Comparison of ENCODE assay signal across 10 mouse cellular contexts in the genomic region with DNA sequence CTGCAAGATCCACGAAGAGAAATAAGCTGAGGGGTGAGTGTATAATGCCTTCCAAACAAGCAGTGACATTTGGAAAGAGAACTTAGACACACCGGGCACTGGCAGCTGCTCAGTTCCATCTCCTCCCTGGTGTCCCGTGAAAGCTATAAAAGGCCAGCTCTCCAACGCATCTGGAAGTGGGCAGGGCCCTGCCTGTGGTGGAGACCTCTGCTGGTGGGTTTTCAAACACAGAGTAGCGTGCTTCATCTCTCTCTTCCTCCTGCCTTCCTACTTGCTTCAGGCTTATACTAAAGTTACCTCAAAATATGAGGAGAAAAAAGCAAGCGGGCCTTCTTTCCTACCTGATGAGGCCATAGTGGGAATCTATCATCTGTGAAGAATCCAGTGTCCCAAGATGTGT.
A peak's percentile ranks its signal among the peaks of the same experiment; 100 is the strongest.
DNase-seq lines count a peak whose midpoint lies in the region; ATAC-seq and TF ChIP-seq lines count a peak whose summit lies in the region.
"Had no signal": no experiment of that assay in that cellular context is flagged by ENCODE, and none has a peak within 500 bp of the region (broad histone marks: within the 10 kb centered on the region; RNA-seq: fewer than 3 reads in every experiment).

No protein-coding gene starts in this region.

- TF ChIP-seq CTCF in midbrain, postnatal 0 days (IDR thresholded peaks at IDR 0.05): peak; percentile 58; the same call in 1 of the 2 replicates

- WGBS in midbrain, postnatal 0 days: 41% methylated on average over 6 of the region's 6 CpGs
- WGBS in midbrain, embryonic 16.5 days: 40% methylated on average over 6 of the region's 6 CpGs

- no peak overlapping the region for H3K4me3 ChIP-seq in midbrain, postnatal 0 days (ENCODE audit: low read depth, low read length)
- H3K4me3 ChIP-seq in midbrain, embryonic 16.5 days (ENCODE audit: low read depth, low read length): no peak overlapping the region
- H3K4me3 ChIP-seq: embryonic facial prominence, embryonic 15.5 days had no signal

- no peaks in the 10 kb centered on the region for H3K27me3 ChIP-seq in midbrain, postnatal 0 days (ENCODE audit: insufficient read depth, low read length)
- H3K27me3 ChIP-seq in midbrain, embryonic 16.5 days (ENCODE audit: control insufficient read depth, insufficient read depth, low read depth, low read length): no peaks in the 10 kb centered on the region
- H3K27me3 ChIP-seq: embryonic facial prominence, embryonic 15.5 days had no signal

- DNase-seq in midbrain, postnatal 0 days (ENCODE audit: low spot score): no peak
- DNase-seq in adrenal gland, postnatal 25 days: peak; percentile 11
- peak; percentile 52 for DNase-seq in gastrocnemius, postnatal 10 days
- DNase-seq in kidney, postnatal 10 days: peak; percentile 63
- no peak for DNase-seq in layer of hippocampus, adult 9-11 months
- no peak for DNase-seq in right cerebral cortex, postnatal 4 days

- no peak overlapping the region for H3K4me2 ChIP-seq in midbrain, postnatal 0 days (ENCODE audit: low read depth, low read length, poor library complexity, severe bottlenecking)
- no peak overlapping the region for H3K4me2 ChIP-seq in midbrain, embryonic 16.5 days (ENCODE audit: low read length)
- H3K4me2 ChIP-seq: embryonic facial prominence, embryonic 15.5 days had no signal

- H3K27ac ChIP-seq in midbrain, postnatal 0 days (ENCODE audit: low read depth, low read length): no peak overlapping the region
- no peak overlapping the region for H3K27ac ChIP-seq in midbrain, embryonic 16.5 days (ENCODE audit: low read length)
- H3K27ac ChIP-seq: embryonic facial prominence, embryonic 15.5 days; macrophage had no signal

- H3K9ac ChIP-seq in midbrain, postnatal 0 days (replicated peaks; ENCODE audit: low read length, poor library complexity, severe bottlenecking): no peak overlapping the region
- no peak overlapping the region for H3K9ac ChIP-seq in midbrain, embryonic 16.5 days (ENCODE audit: low read depth, low read length)
- H3K9ac ChIP-seq: embryonic facial prominence, embryonic 15.5 days had no signal

- ATAC-seq in midbrain, postnatal 0 days (ENCODE audit: low FRiP score): no peak
- ATAC-seq in midbrain, embryonic 16.5 days: no peak
- ATAC-seq in inflammation-experienced regulatory T-cells, adult 6 months: no peak

- no peaks in the 10 kb centered on the region for H3K36me3 ChIP-seq in midbrain, postnatal 0 days (ENCODE audit: insufficient read depth, low read length)
- no peaks in the 10 kb centered on the region for H3K36me3 ChIP-seq in midbrain, embryonic 16.5 days (ENCODE audit: control insufficient read depth, insufficient read depth, low read length)
- H3K36me3 ChIP-seq: embryonic facial prominence, embryonic 15.5 days had no signal

- H3K9me3 ChIP-seq in midbrain, postnatal 0 days (ENCODE audit: low read length): no peaks in the 10 kb centered on the region
- no peaks in the 10 kb centered on the region for H3K9me3 ChIP-seq in midbrain, embryonic 16.5 days (replicated peaks; ENCODE audit: control insufficient read depth, low read length, poor library complexity, severe bottlenecking)
- H3K9me3 ChIP-seq: embryonic facial prominence, embryonic 15.5 days had no signal

- H3K4me1 ChIP-seq in midbrain, postnatal 0 days (ENCODE audit: insufficient read depth, low read length): no peaks in the 10 kb centered on the region
- H3K4me1 ChIP-seq in midbrain, embryonic 16.5 days (ENCODE audit: control insufficient read depth, insufficient read depth, low read length): no peaks in the 10 kb centered on the region

Comparison
In these comparisons a context has a peak if more than half of its experiments do, and no peak if none do; other contexts are left out.
1. DNase-seq: peak in adrenal gland, postnatal 25 days (single experiment), gastrocnemius, postnatal 10 days (single experiment) and kidney, postnatal 10 days (single experiment); none in midbrain, postnatal 0 days (single experiment), layer of hippocampus, adult 9-11 months (single experiment) and right cerebral cortex, postnatal 4 days (single experiment).